Mouse (Mus musculus) heart, embryonic 13.5 days (tissue): Measurements from ENCODE around the gene Dtl. TPM values are rescaled to one million over a fixed set of nuclear protein-coding genes. Genes with fewer than 3 reads are reported as not detected.

Experiments
- ATAC-seq: fragments of 200-750 bp; cut with Nextera tagmentation; 2 replicates; pipeline ENCODE4 v1.8.0; 2017; ENCODE audit warnings: moderate TSS enrichment; ENCODE audit not compliant: insufficient number of reproducible peaks, low FRiP score, low TSS enrichment; ENCODE audit errors: extremely low read depth
- H3K27ac ChIP-seq: fragments of 300-500 bp; sonication (generic); replicated peaks from 2 replicates; pipeline ENCODE4 v1.5.1; 2015; ENCODE audit warnings: moderate library complexity, mild to moderate bottlenecking, inconsistent platforms
- H3K27me3 ChIP-seq: fragments of 300-500 bp; sonication (generic); replicated peaks from 2 replicates; pipeline ENCODE4 v1.6.1; 2015; ENCODE audit warnings: mild to moderate bottlenecking, inconsistent platforms
- H3K36me3 ChIP-seq: fragments of 300-500 bp; sonication (generic); 2 replicates; pipeline ENCODE4 v1.6.1; 2015; ENCODE audit warnings: mild to moderate bottlenecking, inconsistent platforms
- H3K4me1 ChIP-seq: fragments of 300-500 bp; sonication (generic); 2 replicates; pipeline ENCODE4 v1.6.1; 2015; ENCODE audit warnings: inconsistent platforms
- H3K4me2 ChIP-seq: fragments of 300-500 bp; sonication (generic); 2 replicates; pipeline ENCODE4 v1.6.1; 2015; ENCODE audit warnings: inconsistent platforms, mild to moderate bottlenecking, moderate library complexity
- H3K4me3 ChIP-seq: fragments of 300-500 bp; sonication (generic); 2 replicates; pipeline ENCODE4 v1.5.1; 2015; ENCODE audit warnings: moderate library complexity, mild to moderate bottlenecking, inconsistent platforms
- H3K9ac ChIP-seq: fragments of 300-500 bp; sonication (generic); 2 replicates; pipeline ENCODE4 v1.6.1; 2015; ENCODE audit warnings: inconsistent platforms, mild to moderate bottlenecking, moderate library complexity
- H3K9me3 ChIP-seq: fragments of 300-500 bp; sonication (generic); 2 replicates; pipeline ENCODE4 v1.6.1; 2016; ENCODE audit warnings: inconsistent platforms
- WGBS: fragments of 180-500 bp; shearing (Covaris S2); methylation state at CpG from one replicate; pipeline ENCODE4 v1.1.7; 2015; ENCODE audit warnings: mixed read lengths; 5-methylcytosine and 5-hydroxymethylcytosine counted together
- polyA plus RNA-seq: library from polyadenylated mRNA; unstranded; fragments of >200 nt; fragmentation: Nextera tagmentation; extraction: Ambion mirVana; gene quantifications from 2 replicates; pipeline ENCODE4 v1.2.1, GENCODE M21; 2015

Gene Dtl
- polyA plus RNA-seq, 1 experiment from 2014 or later = 31.2 TPM

- 78% methylated on average over 1 of the region's 1 CpGs for WGBS
- no peaks in the 10 kb centered on the region for H3K27me3 ChIP-seq
Measured at GRCm38 (mm10) chr1:191609578-191609977, 34.2 kb upstream of the Dtl start.

GRCm38 (mm10) chr1:191609051-191609450 lies 33.7 kb upstream of the Dtl start:
- H3K9ac ChIP-seq = no peak overlapping the region
- no peak overlapping the region for H3K4me2 ChIP-seq
- 94% methylated on average over 6 of the region's 6 CpGs for WGBS
- no peaks in the 10 kb centered on the region for H3K9me3 ChIP-seq
- H3K4me1 ChIP-seq = no peaks in the 10 kb centered on the region
- no peaks in the 10 kb centered on the region for H3K27me3 ChIP-seq
- no peak for ATAC-seq
- H3K36me3 ChIP-seq = peaks cover 99% of the 10 kb centered on the region
- H3K27ac ChIP-seq = no peak overlapping the region
- no peak overlapping the region for H3K4me3 ChIP-seq

More at GRCm38 (mm10) chr1:191609578-191609977, 34.2 kb upstream of the Dtl start:
- Histone ChIP-seq H3K4me3 (no peak overlapping the region), H3K9ac (no peak overlapping the region), H3K36me3 (peaks cover 99% of the 10 kb centered on the region), H3K9me3 (no peaks in the 10 kb centered on the region), H3K27ac (no peak overlapping the region), H3K4me1 (no peaks in the 10 kb centered on the region), H3K4me2 (no peak overlapping the region)
- no peak for ATAC-seq

GRCm38 (mm10) chr1:191604690-191605089 lies 29.3 kb upstream of the Dtl start:
- Histone ChIP-seq H3K4me3 (no peak overlapping the region), H3K27ac (no peak overlapping the region), H3K9me3 (no peaks in the 10 kb centered on the region), H3K36me3 (peaks cover 88% of the 10 kb centered on the region), H3K4me1 (no peaks in the 10 kb centered on the region), H3K4me2 (no peak overlapping the region), H3K27me3 (no peaks in the 10 kb centered on the region), H3K9ac (no peak overlapping the region)
- whole genome bisulfite sequencing = 85% methylated on average over 3 of the region's 3 CpGs
- no peak for ATAC-seq

GRCm38 (mm10) chr1:191599210-191599609 lies 23.9 kb upstream of the Dtl start:
- H3K9me3 ChIP-seq = no peaks in the 10 kb centered on the region
- WGBS = 69% methylated on average over 5 of the region's 5 CpGs
- no peak for ATAC-seq
- H3K4me2 ChIP-seq = no peak overlapping the region
- H3K27ac ChIP-seq = no peak overlapping the region
- no peaks in the 10 kb centered on the region for H3K4me1 ChIP-seq
- no peaks in the 10 kb centered on the region for H3K27me3 ChIP-seq
- no peak overlapping the region for H3K9ac ChIP-seq
- H3K36me3 ChIP-seq = peaks cover 83% of the 10 kb centered on the region
- no peak overlapping the region for H3K4me3 ChIP-seq

GRCm38 (mm10) chr1:191596076-191596475 lies 20.7 kb upstream of the Dtl start:
- H3K27me3 ChIP-seq = no peaks in the 10 kb centered on the region
- no peak overlapping the region for H3K9ac ChIP-seq
- H3K9me3 ChIP-seq = no peaks in the 10 kb centered on the region
- no peak overlapping the region for H3K27ac ChIP-seq
- peaks cover 19% of the 10 kb centered on the region for H3K4me1 ChIP-seq
- no peak overlapping the region for H3K4me3 ChIP-seq
- 94% methylated on average over 8 of the region's 8 CpGs for WGBS
- ATAC-seq = no peak
- H3K36me3 ChIP-seq = peaks cover 71% of the 10 kb centered on the region
- no peak overlapping the region for H3K4me2 ChIP-seq

GRCm38 (mm10) chr1:191592016-191592720 lies 16.8 kb upstream of the Dtl start:
- Histone ChIP-seq H3K4me1 (peaks cover 19% of the 10 kb centered on the region), H3K4me3 (no peak overlapping the region), H3K27me3 (no peaks in the 10 kb centered on the region), H3K27ac (peak overlapping the region; percentile 37), H3K9ac (no peak overlapping the region), H3K9me3 (no peaks in the 10 kb centered on the region), H3K36me3 (peaks cover 71% of the 10 kb centered on the region), H3K4me2 (peak overlapping the region; percentile 16; the same call in 1 of the 2 replicates)
- 72% methylated on average over 12 of the region's 12 CpGs for WGBS
- no peak for ATAC-seq

GRCm38 (mm10) chr1:191588749-191589148 lies 13.4 kb upstream of the Dtl start:
- Histone ChIP-seq H3K4me1 (peaks cover 19% of the 10 kb centered on the region), H3K4me2 (no peak overlapping the region), H3K27ac (no peak overlapping the region), H3K27me3 (no peaks in the 10 kb centered on the region), H3K4me3 (no peak overlapping the region), H3K36me3 (peaks cover 76% of the 10 kb centered on the region), H3K9me3 (no peaks in the 10 kb centered on the region), H3K9ac (no peak overlapping the region)
- WGBS = 87% methylated on average over 2 of the region's 2 CpGs
- ATAC-seq = no peak

- H3K4me1 ChIP-seq = peaks cover 8% of the 10 kb centered on the region
- H3K9ac ChIP-seq = no peak overlapping the region
- no peak for ATAC-seq
- no peaks in the 10 kb centered on the region for H3K27me3 ChIP-seq
- peaks cover 80% of the 10 kb centered on the region for H3K36me3 ChIP-seq
- H3K4me3 ChIP-seq = no peak overlapping the region
- no peaks in the 10 kb centered on the region for H3K9me3 ChIP-seq
- WGBS = 89% methylated on average over 3 of the region's 3 CpGs
- no peak overlapping the region for H3K27ac ChIP-seq
- H3K4me2 ChIP-seq = no peak overlapping the region
Measured at GRCm38 (mm10) chr1:191587062-191587461, 11.7 kb upstream of the Dtl start.

GRCm38 (mm10) chr1:191585704-191586103 lies 10.4 kb upstream of the Dtl start:
- H3K36me3 ChIP-seq = peaks cover 76% of the 10 kb centered on the region
- H3K9me3 ChIP-seq = no peaks in the 10 kb centered on the region
- H3K27me3 ChIP-seq = no peaks in the 10 kb centered on the region
- 0 out of 2 replicates have a peak, but pooled peaks cover 2% of the 10 kb centered on the region for H3K4me1 ChIP-seq
- H3K4me2 ChIP-seq = no peak overlapping the region
- H3K4me3 ChIP-seq = no peak overlapping the region
- H3K9ac ChIP-seq = no peak overlapping the region
- no peak for ATAC-seq
- 79% methylated on average over 2 of the region's 2 CpGs for WGBS
- H3K27ac ChIP-seq = no peak overlapping the region

- Histone ChIP-seq H3K4me2 (no peak overlapping the region), H3K36me3 (peaks cover 79% of the 10 kb centered on the region), H3K4me3 (no peak overlapping the region), H3K27me3 (no peaks in the 10 kb centered on the region), H3K9me3 (peaks cover 9% of the 10 kb centered on the region; the same call in 1 of the 2 replicates), H3K27ac (no peak overlapping the region), H3K4me1 (0 out of 2 replicates have a peak, but pooled peaks cover 2% of the 10 kb centered on the region), H3K9ac (no peak overlapping the region)
- no peak for ATAC-seq
- 84% methylated on average over 4 of the region's 4 CpGs for WGBS
Measured at GRCm38 (mm10) chr1:191584483-191584882, 9.1 kb upstream of the Dtl start.

- Histone ChIP-seq H3K36me3 (peaks cover 77% of the 10 kb centered on the region), H3K9ac (no peak overlapping the region), H3K27ac (no peak overlapping the region), H3K9me3 (peaks cover 9% of the 10 kb centered on the region; the same call in 1 of the 2 replicates), H3K4me2 (no peak overlapping the region), H3K27me3 (no peaks in the 10 kb centered on the region), H3K4me3 (no peak overlapping the region), H3K4me1 (0 out of 2 replicates have a peak, but pooled peaks cover 2% of the 10 kb centered on the region)
- no peak for ATAC-seq
- WGBS = 95% methylated on average over 4 of the region's 4 CpGs
Measured at GRCm38 (mm10) chr1:191583836-191584235, 8.5 kb upstream of the Dtl start.

GRCm38 (mm10) chr1:191581641-191582040 lies 6.3 kb upstream of the Dtl start:
- Histone ChIP-seq H3K27me3 (no peaks in the 10 kb centered on the region), H3K4me1 (peaks cover 19% of the 10 kb centered on the region), H3K9me3 (peaks cover 9% of the 10 kb centered on the region; the same call in 1 of the 2 replicates), H3K4me2 (no peak overlapping the region), H3K27ac (no peak overlapping the region), H3K4me3 (no peak overlapping the region), H3K9ac (no peak overlapping the region), H3K36me3 (peaks cover 58% of the 10 kb centered on the region)
- 86% methylated on average over 4 of the region's 4 CpGs for WGBS
- no peak for ATAC-seq
